ENCODE assay signal across 9 mouse cellular contexts in genomic region chr11:85261192-85261591, GRCm38 (mm10). TPM values are rescaled to one million over a fixed set of nuclear protein-coding genes. Genes with fewer than 3 reads are reported as not detected.
DNase-seq lines count a peak whose midpoint lies in the region; TF ChIP-seq lines count a peak whose summit lies in the region.
"Had no signal": no experiment of that assay in that cellular context is flagged by ENCODE, and none has a peak within 500 bp of the region (broad histone marks: within the 10 kb centered on the region; RNA-seq: fewer than 3 reads in every experiment).

No protein-coding gene starts in this region.

- peak; percentile 60 for TF ChIP-seq CTCF in E14TG2a.4 (conservative IDR thresholded peaks at IDR 0.05; ENCODE audit: low read length)
- peak; percentile 54; the same call in 1 of the 2 replicates for TF ChIP-seq CTCF in small intestine, adult 2 months (IDR thresholded peaks at IDR 0.05; ENCODE audit: extremely low read depth, insufficient read length, insufficient replicate concordance, low read depth, low read length)

- 0 out of 2 replicates have a peak, but pooled peaks cover 2% of the 10 kb centered on the region for H3K4me1 ChIP-seq in E14TG2a.4 (replicated peaks; ENCODE audit: low read depth, low read length)
- H3K4me1 ChIP-seq in small intestine, adult 2 months (ENCODE audit: control insufficient read depth, insufficient read depth, insufficient read length, low read length): no peaks in the 10 kb centered on the region
- H3K4me1 ChIP-seq: limb, embryonic 12.5 days had no signal

- H3K27me3 ChIP-seq in E14TG2a.4 (ENCODE audit: insufficient read depth, low read length): no peaks in the 10 kb centered on the region
- H3K27me3 ChIP-seq in small intestine, adult 2 months (ENCODE audit: control insufficient read depth, insufficient read depth, low read length): no peaks in the 10 kb centered on the region
- H3K27me3 ChIP-seq: limb, embryonic 12.5 days had no signal

- WGBS in small intestine, adult 2 months: 18% methylated on average over 7 of the region's 7 CpGs

- no peaks in the 10 kb centered on the region for H3K36me3 ChIP-seq in E14TG2a.4 (ENCODE audit: insufficient read depth, low read length)
- H3K36me3 ChIP-seq in small intestine, adult 2 months (ENCODE audit: control insufficient read depth, insufficient read depth, low read length): no peaks in the 10 kb centered on the region
- H3K36me3 ChIP-seq: limb, embryonic 12.5 days had no signal

- DNase-seq in 416B (ENCODE audit: low read depth): peak; percentile 78
- DNase-seq in c-Kit-negative CD71-positive TER-119-positive erythroid progenitor cells, embryonic 14.5 days (ENCODE audit: low read depth, low spot score): peak; percentile 64
- DNase-seq in frontal cortex, postnatal 25 days (ENCODE audit: low spot score in 2 of 2): peak; percentile 49 to 59
- DNase-seq in layer of hippocampus, adult 18-20 months (ENCODE audit: low spot score in 2 of 2): peak; percentile 11 to 77
- peak; percentile 87 for DNase-seq in lung, postnatal 14 days
- no peak for DNase-seq in yolk sac, embryonic 10.5 days (ENCODE audit: low spot score)

- no peak overlapping the region for H3K4me3 ChIP-seq in E14TG2a.4 (replicated peaks; ENCODE audit: low read length)
- no peak overlapping the region for H3K4me3 ChIP-seq in small intestine, adult 2 months (ENCODE audit: low read depth, low read length)
- H3K4me3 ChIP-seq: limb, embryonic 12.5 days had no signal

- no peak for TF ChIP-seq POLR2A in small intestine, adult 2 months (IDR thresholded peaks at IDR 0.05; ENCODE audit: low read depth, low read length)

- no peaks in the 10 kb centered on the region for H3K9me3 ChIP-seq in E14TG2a.4 (ENCODE audit: low read length)
- H3K9me3 ChIP-seq: limb, embryonic 12.5 days had no signal

- H3K27ac ChIP-seq in small intestine, adult 2 months (ENCODE audit: insufficient read depth, low read depth, low read length): no peak overlapping the region
- H3K27ac ChIP-seq: limb, embryonic 12.5 days had no signal

RNA-seq across cellular contexts. Expression of gene Appbp2, which starts 26.3 kb away (rescaled TPM):
- total RNA-seq in layer of hippocampus, adult 18-20 months (2021): 10 to 100 TPM; 49.0 to 50.9 TPM
- 3.6 and 4.7 TPM in 2 replicates for polyA plus RNA-seq in small intestine, adult 2 months (2012; rRNA removed)

RNA-seq across cellular contexts. Expression of gene Ppm1d, which starts 49.9 kb away (rescaled TPM):
- 10 to 100 TPM; 16.2 to 17.0 TPM for total RNA-seq in layer of hippocampus, adult 18-20 months (2021)
- 1.5 and 2.6 TPM in 2 replicates for polyA plus RNA-seq in small intestine, adult 2 months (2012; rRNA removed)
